Mouse (Mus musculus) hindbrain, embryonic 16.5 days (tissue): Measurements from ENCODE around the gene Nedd4. TPM values are rescaled to one million over a fixed set of nuclear protein-coding genes. Genes with fewer than 3 reads are reported as not detected.

ENCODE experiments used
- ATAC-seq: fragments of 200-750 bp; cut with Nextera tagmentation; 2 replicates; pipeline ENCODE4 v1.8.0; 2017; ENCODE audit warnings: moderate TSS enrichment, moderate library complexity
- H3K27ac ChIP-seq: fragments of 300-500 bp; sonication (generic); 2 replicates; pipeline ENCODE4 v1.5.1; 2014; ENCODE audit warnings: low read depth, mild to moderate bottlenecking, control low read depth, low read length, moderate library complexity
- H3K27me3 ChIP-seq: fragments of 300-500 bp; sonication (generic); replicated peaks from 2 replicates; pipeline ENCODE4 v1.6.1; 2014; ENCODE audit warnings: low read length; ENCODE audit not compliant: control insufficient read depth, insufficient read depth
- H3K36me3 ChIP-seq: fragments of 300-500 bp; sonication (generic); 2 replicates; pipeline ENCODE4 v1.6.1; 2014; ENCODE audit warnings: mild to moderate bottlenecking, low read length, moderate library complexity, mixed read lengths; ENCODE audit not compliant: control insufficient read depth, insufficient read depth
- H3K4me1 ChIP-seq: fragments of 300-500 bp; sonication (generic); 2 replicates; pipeline ENCODE4 v1.6.1; 2014; ENCODE audit warnings: low read depth, low read length; ENCODE audit not compliant: control insufficient read depth, insufficient read depth
- H3K4me2 ChIP-seq: fragments of 300-500 bp; sonication (generic); 2 replicates; pipeline ENCODE4 v1.6.1; 2014; ENCODE audit warnings: mild to moderate bottlenecking, low read length, control low read depth, moderate library complexity
- H3K4me3 ChIP-seq: fragments of 300-500 bp; sonication (generic); 2 replicates; pipeline ENCODE4 v1.5.1; 2014; ENCODE audit warnings: mild to moderate bottlenecking, low read length, control low read depth, moderate library complexity
- H3K9ac ChIP-seq: fragments of 300-500 bp; sonication (generic); 2 replicates; pipeline ENCODE4 v1.6.1; 2014; ENCODE audit warnings: low read depth, mild to moderate bottlenecking, control low read depth, low read length, moderate library complexity
- H3K9me3 ChIP-seq: fragments of 300-500 bp; sonication (generic); 2 replicates; pipeline ENCODE4 v1.6.1; 2014; ENCODE audit warnings: mild to moderate bottlenecking, low read length, moderate library complexity; ENCODE audit not compliant: control insufficient read depth
- WGBS: fragments of 180-500 bp; shearing (Covaris S2); extraction: QIAGEN DNeasy Blood & Tissue Kit; methylation state at CpG from one replicate; pipeline ENCODE4 v1.1.7; 2014; 5-methylcytosine and 5-hydroxymethylcytosine counted together
- polyA plus RNA-seq: library from polyadenylated mRNA; unstranded; fragments of >200 nt; fragmentation: Nextera tagmentation; extraction: Ambion mirVana; gene quantifications from 2 replicates; pipeline ENCODE4 v1.2.1, GENCODE M21; 2015

The Nedd4 gene
- polyA plus RNA-seq, 1 experiment from 2014 or later: 377 TPM

GRCm38 (mm10) chr9:72644418-72645110 is 17.6 kb upstream of the Nedd4 start:
- 50% methylated on average over 6 of the region's 6 CpGs for WGBS
- Histone ChIP-seq H3K27ac (no peak overlapping the region), H3K4me3 (no peak overlapping the region), H3K36me3 (no peaks in the 10 kb centered on the region), H3K4me1 (peaks cover 16% of the 10 kb centered on the region), H3K9ac (no peak overlapping the region), H3K4me2 (no peak overlapping the region), H3K27me3 (no peaks in the 10 kb centered on the region), H3K9me3 (no peaks in the 10 kb centered on the region)
- no peak for ATAC-seq

GRCm38 (mm10) chr9:72649781-72650180 is 12.4 kb upstream of the Nedd4 start:
- H3K4me3 ChIP-seq: no peak overlapping the region
- no peaks in the 10 kb centered on the region for H3K9me3 ChIP-seq
- no peak overlapping the region for H3K27ac ChIP-seq
- H3K9ac ChIP-seq: no peak overlapping the region
- no peaks in the 10 kb centered on the region for H3K27me3 ChIP-seq
- H3K4me1 ChIP-seq: no peaks in the 10 kb centered on the region
- H3K36me3 ChIP-seq: no peaks in the 10 kb centered on the region
- H3K4me2 ChIP-seq: no peak overlapping the region
- WGBS: 77% methylated on average over 2 of the region's 2 CpGs
- ATAC-seq: no peak

GRCm38 (mm10) chr9:72652961-72653360 is 9.2 kb upstream of the Nedd4 start:
- Histone ChIP-seq H3K27ac (no peak overlapping the region), H3K36me3 (no peaks in the 10 kb centered on the region), H3K4me2 (no peak overlapping the region), H3K4me3 (no peak overlapping the region), H3K9me3 (no peaks in the 10 kb centered on the region), H3K9ac (no peak overlapping the region), H3K4me1 (no peaks in the 10 kb centered on the region), H3K27me3 (no peaks in the 10 kb centered on the region)
- no peak for ATAC-seq
- 35% methylated on average over 8 of the region's 8 CpGs for whole genome bisulfite sequencing

GRCm38 (mm10) chr9:72653533-72653932 is 8.6 kb upstream of the Nedd4 start:
- 37% methylated on average over 4 of the region's 4 CpGs for WGBS
- H3K27ac ChIP-seq: no peak overlapping the region
- no peak overlapping the region for H3K4me2 ChIP-seq
- no peak for ATAC-seq
- no peaks in the 10 kb centered on the region for H3K27me3 ChIP-seq
- no peaks in the 10 kb centered on the region for H3K36me3 ChIP-seq
- no peak overlapping the region for H3K9ac ChIP-seq
- H3K4me3 ChIP-seq: no peak overlapping the region
- H3K4me1 ChIP-seq: no peaks in the 10 kb centered on the region
- H3K9me3 ChIP-seq: no peaks in the 10 kb centered on the region

- ATAC-seq: 0 out of 2 replicates have a peak, but pooled peaks have one; percentile 35
- no peaks in the 10 kb centered on the region for H3K36me3 ChIP-seq
- H3K4me1 ChIP-seq: no peaks in the 10 kb centered on the region
- no peak overlapping the region for H3K9ac ChIP-seq
- H3K4me3 ChIP-seq: no peak overlapping the region
- 68% methylated on average over 6 of the region's 6 CpGs for WGBS
- no peaks in the 10 kb centered on the region for H3K27me3 ChIP-seq
- no peaks in the 10 kb centered on the region for H3K9me3 ChIP-seq
- no peak overlapping the region for H3K4me2 ChIP-seq
- H3K27ac ChIP-seq: no peak overlapping the region
These were observed 7.4 kb upstream of the Nedd4 start for GRCm38 (mm10) chr9:72654593-72655242.

- Histone ChIP-seq H3K9me3 (no peaks in the 10 kb centered on the region), H3K4me2 (no peak overlapping the region), H3K9ac (no peak overlapping the region), H3K27me3 (no peaks in the 10 kb centered on the region), H3K36me3 (no peaks in the 10 kb centered on the region), H3K4me1 (no peaks in the 10 kb centered on the region; the same call in 1 of the 2 replicates), H3K4me3 (no peak overlapping the region), H3K27ac (no peak overlapping the region)
- WGBS: 73% methylated on average over 5 of the region's 5 CpGs
- ATAC-seq: no peak
These were observed 6.5 kb upstream of the Nedd4 start for GRCm38 (mm10) chr9:72655602-72656001.

GRCm38 (mm10) chr9:72656491-72656890 is 5.7 kb upstream of the Nedd4 start:
- Histone ChIP-seq H3K4me2 (no peak overlapping the region), H3K4me1 (peaks cover 4% of the 10 kb centered on the region), H3K9me3 (no peaks in the 10 kb centered on the region), H3K27ac (no peak overlapping the region), H3K27me3 (no peaks in the 10 kb centered on the region), H3K9ac (no peak overlapping the region), H3K4me3 (no peak overlapping the region), H3K36me3 (no peaks in the 10 kb centered on the region)
- 34% methylated on average over 4 of the region's 4 CpGs for WGBS
- ATAC-seq: no peak

GRCm38 (mm10) chr9:72656940-72657339 is 5.2 kb upstream of the Nedd4 start:
- no peak for ATAC-seq
- Histone ChIP-seq H3K36me3 (no peaks in the 10 kb centered on the region), H3K27me3 (no peaks in the 10 kb centered on the region), H3K4me2 (no peak overlapping the region), H3K4me3 (no peak overlapping the region), H3K9ac (no peak overlapping the region), H3K27ac (no peak overlapping the region), H3K9me3 (no peaks in the 10 kb centered on the region), H3K4me1 (peaks cover 4% of the 10 kb centered on the region)
- 31% methylated on average over 3 of the region's 3 CpGs for WGBS

GRCm38 (mm10) chr9:72657694-72658093 is 4.5 kb upstream of the Nedd4 start:
- no peak overlapping the region for H3K4me3 ChIP-seq
- no peak for ATAC-seq
- peaks cover 4% of the 10 kb centered on the region for H3K4me1 ChIP-seq
- no peaks in the 10 kb centered on the region for H3K27me3 ChIP-seq
- H3K27ac ChIP-seq: no peak overlapping the region
- H3K9ac ChIP-seq: no peak overlapping the region
- no peaks in the 10 kb centered on the region for H3K9me3 ChIP-seq
- whole genome bisulfite sequencing: 58% methylated on average over 1 of the region's 1 CpGs
- H3K4me2 ChIP-seq: no peak overlapping the region
- H3K36me3 ChIP-seq: no peaks in the 10 kb centered on the region
